Mouse (Mus musculus) kidney, postnatal 0 days (tissue): ENCODE results near the gene Acoxl. TPM values are rescaled to one million over a fixed set of nuclear protein-coding genes. Genes with fewer than 3 reads are reported as not detected.

Experiments used
- ATAC-seq: fragments of 200-750 bp; cut with Nextera tagmentation; replicated peaks from 2 replicates; pipeline ENCODE4 v1.8.0; 2017; ENCODE audit warnings: low read depth, moderate number of reproducible peaks, moderate TSS enrichment, moderate library complexity; ENCODE audit not compliant: low FRiP score
- DNase-seq: peaks from one replicate; pipeline ENCODE4 v3.0.0-alpha.2; 2016; ENCODE audit warnings: low spot score
- H3K27ac ChIP-seq: fragments of 300-500 bp; sonication (generic); 2 replicates; pipeline ENCODE4 v1.5.1; 2014; ENCODE audit warnings: mild to moderate bottlenecking
- H3K27me3 ChIP-seq: fragments of 300-500 bp; sonication (generic); 2 replicates; pipeline ENCODE4 v1.6.1; 2014; ENCODE audit warnings: low read length, mixed read lengths; ENCODE audit not compliant: insufficient read depth
- H3K36me3 ChIP-seq: fragments of 300-500 bp; sonication (generic); 2 replicates; pipeline ENCODE4 v1.6.1; 2014; ENCODE audit warnings: low read length, mixed read lengths; ENCODE audit not compliant: insufficient read depth
- H3K4me1 ChIP-seq: fragments of 300-500 bp; sonication (generic); replicated peaks from 2 replicates; pipeline ENCODE4 v1.6.1; 2014; ENCODE audit warnings: antibody characterized with exemption, low read length, mixed read lengths; ENCODE audit not compliant: insufficient read depth
- H3K4me2 ChIP-seq: fragments of 300-500 bp; sonication (generic); 2 replicates; pipeline ENCODE4 v1.6.1; 2014; ENCODE audit warnings: mild to moderate bottlenecking, low read length, moderate library complexity, mixed read lengths
- H3K4me3 ChIP-seq: fragments of 300-500 bp; sonication (generic); replicated peaks from 2 replicates; pipeline ENCODE4 v1.5.1; 2014; ENCODE audit warnings: low read depth, low read length
- H3K9ac ChIP-seq: fragments of 300-500 bp; sonication (generic); 2 replicates; pipeline ENCODE4 v1.6.1; 2014; ENCODE audit warnings: low read depth, low read length
- H3K9me3 ChIP-seq: fragments of 300-500 bp; sonication (generic); replicated peaks from 2 replicates; pipeline ENCODE4 v1.6.1; 2016; ENCODE audit warnings: low read length, inconsistent platforms, mixed read lengths
- CTCF ChIP-seq: IDR thresholded peaks from 2 replicates; pipeline ENCODE4 v1.5.1; 2016; ENCODE audit warnings: antibody characterized with exemption, low read depth, mild to moderate bottlenecking, moderate library complexity
- WGBS: fragments of 180-500 bp; shearing (Covaris S2); extraction: QIAGEN DNeasy Blood & Tissue Kit; methylation state at CpG from one replicate; pipeline ENCODE4 v1.1.7; 2014; 5-methylcytosine and 5-hydroxymethylcytosine counted together
- polyA plus RNA-seq: library from polyadenylated mRNA; unstranded; fragments of >200 nt; fragmentation: Nextera tagmentation; extraction: Ambion mirVana; gene quantifications from 2 replicates; pipeline ENCODE4 v1.2.1, GENCODE M21; 2015

The Acoxl gene
- polyA plus RNA-seq, 1 experiment from 2014 or later: 0.61 TPM

DNA sequence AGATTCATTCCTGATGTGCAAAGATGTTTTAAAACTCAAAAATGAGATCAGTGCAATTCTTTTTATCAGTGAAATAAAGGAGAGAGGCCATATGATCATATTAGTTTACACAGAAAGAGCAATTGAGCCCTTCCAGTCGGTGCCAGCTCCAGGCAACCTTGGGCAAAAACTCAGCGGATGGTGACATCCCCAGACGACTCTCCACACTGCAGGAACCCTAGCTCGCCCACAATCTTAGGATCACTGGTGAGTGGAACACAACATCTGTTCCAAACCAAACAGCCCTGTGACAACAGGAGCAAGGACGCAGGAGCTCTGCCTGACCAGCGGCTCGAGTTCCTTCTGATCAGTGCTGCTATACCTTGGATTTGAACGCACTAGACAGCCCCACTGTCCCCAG lies 176.9 kb downstream of the Acoxl start:
- WGBS: 63% methylated on average over 8 of the region's 8 CpGs
- Histone ChIP-seq H3K9me3 (no peaks in the 10 kb centered on the region), H3K4me1 (no peaks in the 10 kb centered on the region), H3K4me2 (no peak overlapping the region), H3K9ac (no peak overlapping the region), H3K27me3 (no peaks in the 10 kb centered on the region), H3K27ac (no peak overlapping the region), H3K36me3 (no peaks in the 10 kb centered on the region), H3K4me3 (no peak overlapping the region)
- ATAC-seq (no peak), DNase-seq (no peak)
- no peak for TF ChIP-seq CTCF

DNA sequence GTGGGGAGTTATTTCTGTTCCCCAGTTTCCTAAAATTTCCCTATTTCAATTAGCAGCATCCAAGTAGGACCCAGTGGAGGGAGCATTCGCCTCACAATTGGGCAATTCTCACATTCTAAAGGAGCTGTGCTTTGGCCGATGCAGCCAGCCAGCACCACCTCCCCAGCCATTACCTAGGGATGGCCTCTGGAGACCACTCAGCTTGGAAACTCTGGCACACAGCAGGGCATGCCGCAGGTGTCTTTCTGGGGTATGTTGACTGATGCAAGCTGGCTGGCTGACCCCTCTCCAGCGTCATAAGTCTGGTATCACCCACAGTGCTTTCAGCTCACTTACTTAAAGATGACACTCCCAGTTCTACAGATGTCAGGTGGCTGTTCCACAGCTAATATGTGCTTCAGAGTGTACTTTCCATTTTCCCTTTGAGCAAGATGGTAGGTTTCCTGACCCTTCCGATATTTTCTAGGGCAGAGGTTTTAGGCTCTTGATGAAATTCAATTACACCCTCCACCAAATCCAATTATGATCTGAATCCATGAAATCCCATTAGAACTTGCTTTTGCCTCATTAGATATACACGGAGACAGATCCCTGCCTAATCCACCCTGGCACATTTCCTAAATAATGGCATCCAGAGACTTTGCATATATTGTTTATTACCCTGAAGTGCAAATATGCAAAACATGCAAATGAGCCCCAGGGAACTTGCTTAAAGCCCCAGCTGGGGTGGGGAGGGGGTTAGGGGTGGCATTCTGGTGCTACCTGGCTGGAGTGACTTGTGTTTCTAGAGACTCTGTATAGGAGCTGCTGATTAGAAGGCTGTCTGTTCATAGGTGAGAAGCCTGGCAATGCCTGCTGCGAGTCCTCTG lies 181.6 kb downstream of the Acoxl start:
- no peak overlapping the region for H3K4me2 ChIP-seq
- ATAC-seq: no peak
- TF ChIP-seq CTCF: no peak
- 57% methylated on average over 7 of the region's 7 CpGs for WGBS
- H3K9me3 ChIP-seq: no peaks in the 10 kb centered on the region
- DNase-seq: no peak
- H3K27me3 ChIP-seq: no peaks in the 10 kb centered on the region
- no peaks in the 10 kb centered on the region for H3K36me3 ChIP-seq
- no peak overlapping the region for H3K27ac ChIP-seq
- no peak overlapping the region for H3K9ac ChIP-seq
- H3K4me3 ChIP-seq: no peak overlapping the region
- no peaks in the 10 kb centered on the region for H3K4me1 ChIP-seq

DNA sequence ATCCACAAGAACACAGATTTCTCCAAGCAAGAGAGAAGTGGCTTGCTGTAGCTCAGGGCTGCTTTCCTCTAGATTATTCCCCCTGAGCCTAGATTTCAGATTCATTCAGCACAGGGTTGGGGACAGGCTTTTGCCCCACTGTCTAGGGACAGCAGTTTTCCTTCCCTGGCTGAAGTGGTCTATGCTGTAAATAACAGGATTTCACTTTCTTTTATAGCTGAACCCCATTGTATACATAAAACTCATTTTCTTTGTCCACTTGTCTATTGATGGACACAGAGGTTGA lies 182.2 kb downstream of the Acoxl start:
- H3K27ac ChIP-seq: no peak overlapping the region
- no peaks in the 10 kb centered on the region for H3K27me3 ChIP-seq
- no peak for ATAC-seq
- H3K9ac ChIP-seq: no peak overlapping the region
- no peaks in the 10 kb centered on the region for H3K9me3 ChIP-seq
- no peak overlapping the region for H3K4me2 ChIP-seq
- no peaks in the 10 kb centered on the region for H3K4me1 ChIP-seq
- no peak for TF ChIP-seq CTCF
- no peaks in the 10 kb centered on the region for H3K36me3 ChIP-seq
- DNase-seq: no peak
- no peak overlapping the region for H3K4me3 ChIP-seq

DNA sequence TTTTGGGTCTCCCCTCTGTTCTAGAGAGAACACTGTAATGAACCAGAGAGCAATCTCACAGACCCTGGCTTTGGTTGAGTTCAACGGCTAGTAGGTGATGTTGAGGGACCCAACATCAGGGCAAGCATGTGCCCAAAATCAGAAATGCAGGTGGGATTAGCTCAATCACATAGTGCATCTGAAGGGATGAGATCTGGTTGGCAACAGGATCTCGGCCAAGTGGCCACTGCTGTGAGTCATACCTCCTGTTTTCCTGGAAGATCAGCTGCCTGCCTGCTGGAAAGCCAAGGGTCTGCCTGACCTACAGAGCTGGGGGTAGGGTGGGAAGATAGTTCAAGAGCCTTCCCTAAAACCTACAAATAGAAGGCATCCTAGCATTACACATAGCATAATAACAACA lies 185.2 kb downstream of the Acoxl start:
- no peak overlapping the region for H3K9ac ChIP-seq
- no peak overlapping the region for H3K4me2 ChIP-seq
- TF ChIP-seq CTCF: no peak
- no peak for DNase-seq
- H3K27me3 ChIP-seq: no peaks in the 10 kb centered on the region
- H3K36me3 ChIP-seq: no peaks in the 10 kb centered on the region
- H3K4me1 ChIP-seq: no peaks in the 10 kb centered on the region
- 81% methylated on average over 2 of the region's 2 CpGs for WGBS
- H3K9me3 ChIP-seq: no peaks in the 10 kb centered on the region
- H3K4me3 ChIP-seq: no peak overlapping the region
- no peak overlapping the region for H3K27ac ChIP-seq
- ATAC-seq: no peak

DNA sequence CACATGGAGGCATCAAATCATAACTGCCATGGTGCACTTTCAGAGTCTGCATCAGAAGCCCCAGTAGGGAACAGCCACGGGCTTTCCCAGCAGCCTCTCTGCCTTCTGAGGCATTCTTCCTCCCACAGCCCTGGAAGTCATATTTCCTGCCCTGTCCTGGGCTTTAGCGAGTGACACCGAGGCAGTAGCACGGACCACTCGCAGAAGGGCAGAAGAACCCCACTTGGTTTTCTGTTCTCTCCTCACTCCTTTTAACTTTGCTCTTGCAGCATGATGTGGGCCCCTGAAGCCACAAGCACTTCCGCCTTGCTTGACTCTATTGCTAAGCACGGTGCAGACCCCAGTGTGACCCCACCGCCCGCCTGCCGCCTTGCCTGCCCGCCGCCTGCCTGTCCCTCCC lies 189.0 kb downstream of the Acoxl start:
- Histone ChIP-seq H3K9ac (no peak overlapping the region), H3K36me3 (no peaks in the 10 kb centered on the region), H3K27ac (no peak overlapping the region), H3K27me3 (no peaks in the 10 kb centered on the region), H3K4me2 (no peak overlapping the region), H3K4me3 (no peak overlapping the region), H3K4me1 (no peaks in the 10 kb centered on the region), H3K9me3 (no peaks in the 10 kb centered on the region)
- TF ChIP-seq CTCF: no peak
- ATAC-seq: no peak
- no peak for DNase-seq
- 66% methylated on average over 12 of the region's 12 CpGs for WGBS

DNA sequence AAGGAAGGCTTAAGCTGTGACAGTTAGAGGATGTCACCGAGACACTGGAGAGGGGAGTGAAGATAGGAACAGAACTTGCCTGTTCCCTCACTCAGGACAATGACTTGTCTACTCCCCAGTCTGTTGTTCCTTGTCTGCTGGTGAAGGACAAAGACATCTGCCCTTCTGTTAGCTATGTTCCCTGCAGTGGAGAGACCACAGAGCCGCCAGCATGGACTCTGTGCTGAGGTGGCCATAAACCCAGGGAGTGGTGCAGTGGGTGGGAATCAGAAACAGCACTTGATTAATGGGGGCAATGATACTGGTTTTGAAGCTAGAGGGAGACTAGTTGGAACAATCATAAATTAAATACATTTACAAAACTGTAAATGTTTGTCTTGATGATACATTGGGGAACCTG lies 191.3 kb downstream of the Acoxl start:
- Histone ChIP-seq H3K27me3 (no peaks in the 10 kb centered on the region), H3K27ac (no peak overlapping the region), H3K9me3 (no peaks in the 10 kb centered on the region), H3K4me2 (no peak overlapping the region), H3K4me3 (no peak overlapping the region), H3K9ac (no peak overlapping the region), H3K36me3 (no peaks in the 10 kb centered on the region), H3K4me1 (no peaks in the 10 kb centered on the region)
- no peak for ATAC-seq
- DNase-seq: no peak
- TF ChIP-seq CTCF: no peak
- WGBS: 80% methylated on average over 2 of the region's 2 CpGs

DNA sequence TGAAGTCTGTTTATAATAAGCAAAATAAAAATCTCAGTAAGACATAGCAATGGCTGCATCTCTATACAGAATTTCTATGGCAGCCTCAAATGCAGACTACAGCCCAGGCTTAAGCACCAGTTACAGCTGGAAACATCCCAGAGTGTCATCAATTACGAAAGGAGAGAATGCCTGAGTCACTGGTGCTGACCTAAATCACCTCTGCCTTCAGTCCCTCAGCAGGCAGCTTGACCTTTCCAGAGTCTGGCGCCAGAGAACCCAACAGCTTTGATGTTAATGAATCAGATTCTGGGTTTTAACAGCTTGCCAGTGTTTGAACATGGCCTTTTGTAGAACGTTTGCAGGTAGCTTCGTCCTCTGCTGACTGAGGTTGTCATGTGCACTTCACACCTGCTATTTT lies 193.4 kb downstream of the Acoxl start:
- 25% methylated on average over 4 of the region's 4 CpGs for WGBS
- no peaks in the 10 kb centered on the region for H3K36me3 ChIP-seq
- DNase-seq (no peak), ATAC-seq (no peak)
- H3K4me2 ChIP-seq: no peak overlapping the region
- H3K4me3 ChIP-seq: no peak overlapping the region
- H3K9me3 ChIP-seq: no peaks in the 10 kb centered on the region
- no peaks in the 10 kb centered on the region for H3K4me1 ChIP-seq
- TF ChIP-seq CTCF: no peak
- no peak overlapping the region for H3K9ac ChIP-seq
- H3K27me3 ChIP-seq: no peaks in the 10 kb centered on the region
- no peak overlapping the region for H3K27ac ChIP-seq
